Mouse (Mus musculus) forebrain, embryonic 11.5 days (tissue): ENCODE data around the gene Dab2ip. TPM values are rescaled to one million over a fixed set of nuclear protein-coding genes. Genes with fewer than 3 reads are reported as not detected.

Source experiments
- ATAC-seq: fragments of 200-750 bp; cut with Nextera tagmentation; replicated peaks from 2 replicates; pipeline ENCODE4 v1.8.0; 2017; ENCODE audit warnings: moderate TSS enrichment; ENCODE audit not compliant: low FRiP score
- DNase-seq: peaks from one replicate; pipeline ENCODE4 v3.0.0-alpha.2; 2017; ENCODE audit warnings: low spot score
- H3K27ac ChIP-seq: fragments of 300-500 bp; sonication (generic); 2 replicates; pipeline ENCODE4 v1.5.1; 2014; ENCODE audit warnings: low read depth, low read length
- H3K27me3 ChIP-seq: fragments of 300-500 bp; sonication (generic); 2 replicates; pipeline ENCODE4 v1.6.1; 2014; ENCODE audit warnings: mild to moderate bottlenecking, low read length, mixed read lengths; ENCODE audit not compliant: control insufficient read depth, insufficient read depth
- H3K36me3 ChIP-seq: fragments of 300-500 bp; sonication (generic); 2 replicates; pipeline ENCODE4 v1.6.1; 2014; ENCODE audit warnings: mild to moderate bottlenecking, low read length, moderate library complexity, mixed read lengths; ENCODE audit not compliant: control insufficient read depth, insufficient read depth
- H3K4me1 ChIP-seq: fragments of 300-500 bp; sonication (generic); replicated peaks from 2 replicates; pipeline ENCODE4 v1.6.1; 2014; ENCODE audit warnings: low read length, mixed read lengths; ENCODE audit not compliant: control insufficient read depth, insufficient read depth
- H3K4me2 ChIP-seq: fragments of 300-500 bp; sonication (generic); 2 replicates; pipeline ENCODE4 v1.6.1; 2014; ENCODE audit warnings: low read depth, mild to moderate bottlenecking, low read length, moderate library complexity, mixed read lengths; ENCODE audit not compliant: severe bottlenecking
- H3K4me3 ChIP-seq: fragments of 300-500 bp; sonication (generic); 2 replicates; pipeline ENCODE4 v1.5.1; 2014; ENCODE audit warnings: low read depth, low read length
- H3K9ac ChIP-seq: fragments of 300-500 bp; sonication (generic); 2 replicates; pipeline ENCODE4 v1.6.1; 2014; ENCODE audit warnings: low read length
- H3K9me3 ChIP-seq: fragments of 300-500 bp; sonication (generic); 2 replicates; pipeline ENCODE4 v1.6.1; 2016; ENCODE audit warnings: low read length, mixed read lengths; ENCODE audit not compliant: control insufficient read depth
- WGBS: fragments of 180-500 bp; shearing (Covaris S2); extraction: QIAGEN DNeasy Blood & Tissue Kit; methylation state at CpG from one replicate; pipeline ENCODE4 v1.1.7; 2014; 5-methylcytosine and 5-hydroxymethylcytosine counted together
- polyA plus RNA-seq: library from polyadenylated mRNA; unstranded; fragments of >200 nt; fragmentation: Nextera tagmentation; extraction: Ambion mirVana; gene quantifications from 2 replicates; pipeline ENCODE4 v1.2.1, GENCODE M21; 2014

The Dab2ip gene
- polyA plus RNA-seq, result 51.5 and 52.2 TPM in 2 replicates

GRCm38 (mm10) chr2:35557911-35558825 lies at the start of gene Dab2ip:
TSS of gene Dab2ip (plus strand) at chr2:35558266.
- ATAC-seq, result no peak
- WGBS, result 67% methylated on average over 29 of the region's 29 CpGs
- Histone ChIP-seq H3K4me2 (no peak within 1 kb of the TSS), H3K9me3 (no peaks in the 10 kb centered on the region), H3K27me3 (no peaks in the 10 kb centered on the region), H3K27ac (no peak within 1 kb of the TSS), H3K4me1 (0 out of 2 replicates have a peak, but pooled peaks cover 2% of the 10 kb centered on the region), H3K9ac (no peak within 1 kb of the TSS), H3K36me3 (no peaks in the 10 kb centered on the region), H3K4me3 (no peak within 1 kb of the TSS)
- DNase-seq, result no peak

GRCm38 (mm10) chr2:35508597-35509342 lies 49.3 kb upstream of the Dab2ip start:
- no peak for DNase-seq

GRCm38 (mm10) chr2:35509343-35509667 lies 48.8 kb upstream of the Dab2ip start:
- Histone ChIP-seq H3K27ac (no peak overlapping the region), H3K9ac (no peak overlapping the region), H3K9me3 (no peaks in the 10 kb centered on the region), H3K27me3 (no peaks in the 10 kb centered on the region), H3K4me2 (no peak overlapping the region), H3K36me3 (no peaks in the 10 kb centered on the region), H3K4me1 (no peaks in the 10 kb centered on the region), H3K4me3 (no peak overlapping the region)
- 57% methylated on average over 6 of the region's 6 CpGs for WGBS
- ATAC-seq, result no peak
- DNase-seq, result no peak

More at GRCm38 (mm10) chr2:35508597-35509342, 49.3 kb upstream of the Dab2ip start:
- Histone ChIP-seq H3K4me2 (no peak overlapping the region), H3K9ac (no peak overlapping the region), H3K4me3 (no peak overlapping the region), H3K36me3 (no peaks in the 10 kb centered on the region), H3K27ac (no peak overlapping the region), H3K9me3 (no peaks in the 10 kb centered on the region), H3K4me1 (no peaks in the 10 kb centered on the region), H3K27me3 (no peaks in the 10 kb centered on the region)
- no peak for ATAC-seq
- 59% methylated on average over 10 of the region's 10 CpGs for WGBS

GRCm38 (mm10) chr2:35509888-35510287 lies 48.2 kb upstream of the Dab2ip start:
- Histone ChIP-seq H3K27me3 (no peaks in the 10 kb centered on the region), H3K4me2 (no peak overlapping the region), H3K36me3 (no peaks in the 10 kb centered on the region), H3K9me3 (no peaks in the 10 kb centered on the region), H3K4me1 (no peaks in the 10 kb centered on the region), H3K9ac (no peak overlapping the region), H3K27ac (no peak overlapping the region), H3K4me3 (no peak overlapping the region)
- ATAC-seq, result no peak
- DNase-seq, result no peak
- 75% methylated on average over 4 of the region's 4 CpGs for WGBS

- 42% methylated on average over 1 of the region's 1 CpGs for WGBS
Measured at GRCm38 (mm10) chr2:35510920-35511319, 47.1 kb upstream of the Dab2ip start.

GRCm38 (mm10) chr2:35512226-35512625 lies 45.8 kb upstream of the Dab2ip start:
- WGBS, result 92% methylated on average over 4 of the region's 4 CpGs
- no peak for ATAC-seq
- Histone ChIP-seq H3K9ac (no peak overlapping the region), H3K36me3 (no peaks in the 10 kb centered on the region), H3K27ac (no peak overlapping the region), H3K4me1 (no peaks in the 10 kb centered on the region), H3K4me2 (no peak overlapping the region), H3K4me3 (no peak overlapping the region), H3K27me3 (no peaks in the 10 kb centered on the region), H3K9me3 (no peaks in the 10 kb centered on the region)
- DNase-seq, result no peak

More at GRCm38 (mm10) chr2:35510920-35511319, 47.1 kb upstream of the Dab2ip start:
- Histone ChIP-seq H3K9ac (no peak overlapping the region), H3K27me3 (no peaks in the 10 kb centered on the region), H3K4me1 (no peaks in the 10 kb centered on the region), H3K36me3 (no peaks in the 10 kb centered on the region), H3K27ac (no peak overlapping the region), H3K9me3 (no peaks in the 10 kb centered on the region), H3K4me2 (no peak overlapping the region), H3K4me3 (no peak overlapping the region)
- DNase-seq (no peak), ATAC-seq (no peak)

- Histone ChIP-seq H3K36me3 (no peaks in the 10 kb centered on the region), H3K9me3 (no peaks in the 10 kb centered on the region; the same call in 1 of the 2 replicates), H3K27me3 (no peaks in the 10 kb centered on the region), H3K4me3 (no peak overlapping the region), H3K4me1 (no peaks in the 10 kb centered on the region), H3K9ac (no peak overlapping the region), H3K27ac (no peak overlapping the region), H3K4me2 (no peak overlapping the region)
- 60% methylated on average over 14 of the region's 14 CpGs for WGBS
- ATAC-seq, result no peak
- DNase-seq, result no peak
Measured at GRCm38 (mm10) chr2:35514051-35514892, 43.8 kb upstream of the Dab2ip start.

GRCm38 (mm10) chr2:35526612-35527242 lies 31.3 kb upstream of the Dab2ip start:
- DNase-seq, result no peak
- Histone ChIP-seq H3K4me1 (no peaks in the 10 kb centered on the region), H3K4me3 (no peak overlapping the region), H3K9ac (no peak overlapping the region), H3K9me3 (no peaks in the 10 kb centered on the region), H3K4me2 (no peak overlapping the region), H3K27ac (no peak overlapping the region), H3K36me3 (no peaks in the 10 kb centered on the region), H3K27me3 (no peaks in the 10 kb centered on the region)
- 91% methylated on average over 14 of the region's 14 CpGs for WGBS
- ATAC-seq, result no peak
